Mouse (Mus musculus): ENCODE results near the gene Parp14. TPM values are rescaled to one million over a fixed set of nuclear protein-coding genes. Genes with fewer than 3 reads are reported as not detected.

The Parp14 gene
- polyA plus RNA-seq, 1 experiment, result 0.18 TPM

DNA sequence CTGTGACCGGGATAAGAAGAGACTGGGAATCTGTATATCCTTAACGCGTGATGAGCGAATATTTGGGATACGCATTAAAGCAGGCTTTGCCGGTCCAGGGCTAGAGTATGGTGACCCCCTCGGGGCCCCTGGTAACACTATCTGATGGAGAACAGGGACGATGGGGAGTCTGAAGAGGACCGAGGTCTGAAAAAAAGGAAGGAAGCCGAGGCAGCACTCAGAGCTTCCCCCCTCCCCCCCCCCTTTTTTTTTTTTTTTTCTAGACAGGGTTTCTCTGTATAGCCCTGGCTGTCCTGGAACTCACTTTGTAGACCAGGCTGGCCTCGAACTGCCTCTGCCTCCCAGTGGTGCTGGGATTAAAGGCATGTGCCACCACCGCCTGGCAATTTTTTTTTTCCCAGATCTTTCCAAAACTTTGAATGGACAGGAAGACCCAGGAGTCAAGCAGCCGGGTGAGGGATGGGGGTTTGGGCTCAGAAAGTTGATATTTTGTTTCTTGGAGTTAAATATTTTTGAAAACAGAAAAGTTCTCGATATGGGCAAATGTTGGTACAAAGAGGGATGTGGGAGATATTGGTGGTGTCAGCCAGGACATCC lies 1.2 kb upstream of the Parp14 start:
- H3K27me3 ChIP-seq (ENCODE audit: control insufficient read depth), result peaks cover 66% of the 10 kb centered on the region
- no peaks in the 10 kb centered on the region for H3K9me3 ChIP-seq (ENCODE audit: control insufficient read depth, low read length)

DNA sequence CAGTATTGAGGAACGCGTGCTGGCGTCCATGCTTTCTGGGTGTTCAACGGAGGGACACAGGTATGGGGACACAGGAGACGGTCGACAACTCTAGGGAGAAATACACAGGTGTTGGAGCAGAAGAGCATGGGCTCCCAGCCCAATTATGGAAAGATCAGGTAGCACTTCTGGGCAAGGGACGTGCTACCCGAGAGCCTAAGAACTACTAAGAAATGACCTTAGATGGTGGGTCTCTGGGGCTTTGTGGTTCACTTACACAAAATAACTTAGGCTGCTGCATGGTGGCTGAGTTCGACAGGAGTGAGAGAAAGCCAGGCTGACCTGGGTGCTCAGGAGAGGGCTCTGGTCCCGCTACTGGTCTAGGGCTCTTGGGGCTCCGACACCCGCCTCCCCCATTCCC lies 554 bp upstream of the Parp14 start:
- no peaks in the 10 kb centered on the region for H3K9me3 ChIP-seq (ENCODE audit: control insufficient read depth, low read length)
- peak overlapping the region; percentile 86 for H3K4me3 ChIP-seq (replicated peaks)
- H3K4me1 ChIP-seq (ENCODE audit: control insufficient read depth), result peaks cover 30% of the 10 kb centered on the region
- no peak for TF ChIP-seq TAL1 (IDR thresholded peaks at IDR 0.05; ENCODE audit: low read length)
- TF ChIP-seq GATA1 (IDR thresholded peaks at IDR 0.05; ENCODE audit: low read length), result no peak
- peaks cover 66% of the 10 kb centered on the region for H3K27me3 ChIP-seq (ENCODE audit: control insufficient read depth)
- H3K36me3 ChIP-seq (ENCODE audit: control insufficient read depth), result no peaks in the 10 kb centered on the region

More for the DNA sequence above, 1.2 kb upstream of the Parp14 start:
- Histone ChIP-seq H3K4me1 (ENCODE audit: control insufficient read depth) (peaks cover 30% of the 10 kb centered on the region), H3K4me3 (replicated peaks) (peak overlapping the region; percentile 86), H3K36me3 (ENCODE audit: control insufficient read depth) (no peaks in the 10 kb centered on the region)
- TF ChIP-seq TAL1 (IDR thresholded peaks at IDR 0.05; ENCODE audit: low read length), result no peak
- TF ChIP-seq GATA1 (IDR thresholded peaks at IDR 0.05; ENCODE audit: low read length), result no peak

DNA sequence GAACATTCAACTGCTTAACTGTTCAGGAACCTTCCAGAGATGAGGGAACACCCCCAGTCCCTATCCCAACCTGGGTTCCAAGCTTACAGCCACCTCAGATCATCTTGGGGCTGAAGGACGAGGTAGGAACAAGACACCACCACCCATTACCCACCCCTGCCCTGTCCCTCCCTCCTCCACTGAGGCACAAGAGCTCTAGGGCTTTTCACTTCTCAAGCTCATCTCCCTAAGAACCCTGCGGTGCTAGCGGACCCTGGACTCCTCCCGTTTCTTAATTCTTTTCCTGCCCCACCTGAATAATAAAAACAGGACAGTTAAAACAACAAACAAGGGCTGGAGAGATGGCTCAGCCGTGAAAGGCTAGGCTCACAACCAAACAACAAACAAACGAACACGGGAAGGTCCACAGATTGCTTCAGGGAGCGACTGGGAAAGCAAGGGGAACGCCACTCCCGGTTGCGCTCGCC lies 730 bp downstream of the Parp14 start:
- Histone ChIP-seq H3K27me3 (ENCODE audit: control insufficient read depth) (peaks cover 64% of the 10 kb centered on the region), H3K9me3 (ENCODE audit: control insufficient read depth, low read length) (no peaks in the 10 kb centered on the region), H3K4me1 (ENCODE audit: control insufficient read depth) (peaks cover 30% of the 10 kb centered on the region), H3K36me3 (ENCODE audit: control insufficient read depth) (no peaks in the 10 kb centered on the region), H3K4me3 (replicated peaks) (peak overlapping the region; percentile 86)
- TF ChIP-seq GATA1 (IDR thresholded peaks at IDR 0.05; ENCODE audit: low read length) (no peak), TAL1 (IDR thresholded peaks at IDR 0.05; ENCODE audit: low read length) (no peak)

DNA sequence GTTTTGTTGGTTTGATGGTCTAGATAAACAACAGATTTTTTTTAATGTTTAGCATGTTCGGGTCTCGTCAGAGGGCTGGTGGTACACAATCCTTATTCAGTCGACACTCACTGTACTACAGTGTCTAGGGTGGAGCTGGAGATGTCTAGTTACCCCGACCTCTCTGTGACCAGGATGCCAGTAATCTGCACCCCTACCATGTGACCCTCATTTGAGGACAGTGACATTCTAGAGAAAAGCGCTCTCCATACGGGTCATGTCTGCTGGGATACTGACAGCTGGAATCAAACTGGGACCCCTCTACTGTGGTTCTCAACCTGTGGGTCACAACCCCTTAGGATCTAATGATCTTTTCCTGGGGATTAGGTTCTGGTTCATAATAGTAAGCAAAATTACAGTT lies 1.7 kb downstream of the Parp14 start:
- no peak overlapping the region for H3K4me3 ChIP-seq (replicated peaks)

DNA sequence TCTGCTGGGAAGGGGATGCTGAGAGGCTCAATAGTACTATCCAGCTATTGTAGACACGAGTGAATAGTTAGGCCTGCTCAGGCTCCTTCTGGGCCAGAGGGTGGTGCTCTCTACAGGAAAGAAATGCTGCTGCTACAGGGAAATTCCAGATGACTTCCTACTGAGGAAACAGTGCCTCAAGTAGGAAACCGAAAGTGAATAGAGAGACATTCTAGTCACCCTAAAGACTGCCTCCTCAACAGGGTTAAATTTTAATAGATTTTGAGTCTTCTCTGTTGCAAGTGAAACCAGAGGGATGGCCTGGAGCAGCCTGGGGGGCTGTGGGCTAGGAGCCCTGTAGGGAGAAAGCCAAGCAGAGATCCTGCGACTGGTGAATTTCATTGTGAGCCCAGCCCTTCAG lies 2.2 kb downstream of the Parp14 start:
- no peak for TF ChIP-seq TAL1 (IDR thresholded peaks at IDR 0.05; ENCODE audit: low read length)
- TF ChIP-seq GATA1 (IDR thresholded peaks at IDR 0.05; ENCODE audit: low read length), result no peak
- no peak overlapping the region for H3K4me3 ChIP-seq (replicated peaks)
- no peaks in the 10 kb centered on the region for H3K36me3 ChIP-seq (ENCODE audit: control insufficient read depth)
- H3K27me3 ChIP-seq (ENCODE audit: control insufficient read depth), result peaks cover 59% of the 10 kb centered on the region
- peaks cover 30% of the 10 kb centered on the region for H3K4me1 ChIP-seq (ENCODE audit: control insufficient read depth)
- no peaks in the 10 kb centered on the region for H3K9me3 ChIP-seq (ENCODE audit: control insufficient read depth, low read length)

More for the DNA sequence above, 1.7 kb downstream of the Parp14 start:
- no peaks in the 10 kb centered on the region for H3K9me3 ChIP-seq (ENCODE audit: control insufficient read depth, low read length)
- H3K4me1 ChIP-seq (ENCODE audit: control insufficient read depth), result peaks cover 30% of the 10 kb centered on the region
- TF ChIP-seq TAL1 (IDR thresholded peaks at IDR 0.05; ENCODE audit: low read length) (no peak), GATA1 (IDR thresholded peaks at IDR 0.05; ENCODE audit: low read length) (no peak)
- H3K27me3 ChIP-seq (ENCODE audit: control insufficient read depth), result peaks cover 62% of the 10 kb centered on the region
- no peaks in the 10 kb centered on the region for H3K36me3 ChIP-seq (ENCODE audit: control insufficient read depth)

DNA sequence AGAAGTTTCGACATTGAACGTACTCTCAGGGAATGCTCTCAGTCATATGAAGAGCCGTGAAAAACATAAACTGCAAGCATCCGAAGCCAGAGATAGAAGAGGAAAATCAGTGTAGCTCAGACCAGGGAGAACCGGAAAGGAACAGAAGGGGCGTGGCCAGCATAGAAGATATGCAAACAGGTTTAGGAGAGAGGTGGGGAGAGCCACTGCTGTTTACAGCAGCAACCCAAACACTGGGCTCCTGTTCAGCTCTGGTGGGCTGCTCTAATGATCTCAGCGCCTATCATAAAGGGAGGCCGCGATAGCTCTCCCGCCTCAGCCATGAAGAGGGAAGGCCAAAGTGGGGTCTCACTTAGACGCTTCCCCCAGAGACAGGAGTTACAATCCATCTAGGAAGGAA lies 3.6 kb downstream of the Parp14 start:
- no peak for TF ChIP-seq TAL1 (IDR thresholded peaks at IDR 0.05; ENCODE audit: low read length)
- TF ChIP-seq GATA1 (IDR thresholded peaks at IDR 0.05; ENCODE audit: low read length), result no peak
- H3K9me3 ChIP-seq (ENCODE audit: control insufficient read depth, low read length), result no peaks in the 10 kb centered on the region
- peaks cover 45% of the 10 kb centered on the region for H3K27me3 ChIP-seq (ENCODE audit: control insufficient read depth)

DNA sequence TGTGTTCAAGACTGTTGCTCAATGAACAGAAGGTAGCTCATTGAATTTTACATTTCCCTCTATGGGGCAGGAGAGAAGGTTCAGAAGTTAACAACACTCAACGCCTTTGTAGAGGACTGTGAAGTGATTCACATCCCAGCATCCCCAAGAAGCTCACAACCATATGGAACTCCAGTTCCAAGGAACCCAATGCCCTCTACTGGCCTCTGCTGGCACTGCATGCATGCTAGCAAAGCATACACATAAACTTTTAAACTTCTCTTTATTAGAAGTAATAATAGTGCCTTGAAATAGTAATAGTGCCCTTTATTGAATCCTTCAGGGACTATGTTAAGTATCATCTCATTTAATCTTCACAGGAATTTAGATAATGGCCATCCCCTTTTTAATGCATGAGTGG lies 9.3 kb downstream of the Parp14 start:
- no peaks in the 10 kb centered on the region for H3K36me3 ChIP-seq (ENCODE audit: control insufficient read depth)
- H3K4me1 ChIP-seq (ENCODE audit: control insufficient read depth), result peaks cover 22% of the 10 kb centered on the region
- H3K4me3 ChIP-seq (replicated peaks), result no peak overlapping the region
- 0 out of 2 replicates have a peak, but pooled peaks cover 4% of the 10 kb centered on the region for H3K9me3 ChIP-seq (ENCODE audit: control insufficient read depth, low read length)
- no peak for TF ChIP-seq GATA1 (IDR thresholded peaks at IDR 0.05; ENCODE audit: low read length)
- no peak for TF ChIP-seq TAL1 (IDR thresholded peaks at IDR 0.05; ENCODE audit: low read length)
- H3K27me3 ChIP-seq (ENCODE audit: control insufficient read depth), result peaks cover 5% of the 10 kb centered on the region

More for the DNA sequence above, 3.6 kb downstream of the Parp14 start:
- Histone ChIP-seq H3K36me3 (ENCODE audit: control insufficient read depth) (no peaks in the 10 kb centered on the region), H3K4me1 (ENCODE audit: control insufficient read depth) (peaks cover 30% of the 10 kb centered on the region), H3K4me3 (replicated peaks) (no peak overlapping the region)

DNA sequence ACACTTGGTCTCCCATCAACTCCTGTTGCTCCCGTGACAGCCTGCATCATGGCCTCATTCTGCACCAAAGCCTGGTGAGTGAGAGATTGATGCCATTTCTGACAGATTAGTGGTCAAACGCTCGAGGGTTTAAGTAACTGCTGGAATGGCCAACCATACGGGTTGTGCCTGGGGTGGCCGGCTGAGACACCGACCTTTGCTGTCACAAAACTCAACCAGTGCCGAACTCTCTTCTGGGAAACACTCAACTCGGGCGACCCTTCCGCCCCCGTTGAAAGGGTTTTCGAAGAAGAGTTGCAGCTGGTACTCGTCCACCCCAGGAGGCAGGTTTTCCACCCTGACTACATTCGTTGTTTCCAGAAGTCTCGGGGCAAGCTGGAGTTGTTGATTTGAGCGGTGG lies 11.1 kb downstream of the Parp14 start:
- H3K4me1 ChIP-seq (ENCODE audit: control insufficient read depth), result peaks cover 35% of the 10 kb centered on the region
- no peak overlapping the region for H3K4me3 ChIP-seq (replicated peaks)
- H3K36me3 ChIP-seq (ENCODE audit: control insufficient read depth), result no peaks in the 10 kb centered on the region
- TF ChIP-seq TAL1 (IDR thresholded peaks at IDR 0.05; ENCODE audit: low read length) (no peak), GATA1 (IDR thresholded peaks at IDR 0.05; ENCODE audit: low read length) (no peak)
- 0 out of 2 replicates have a peak, but pooled peaks cover 4% of the 10 kb centered on the region for H3K9me3 ChIP-seq (ENCODE audit: control insufficient read depth, low read length)
- H3K27me3 ChIP-seq (ENCODE audit: control insufficient read depth), result peaks cover 3% of the 10 kb centered on the region

DNA sequence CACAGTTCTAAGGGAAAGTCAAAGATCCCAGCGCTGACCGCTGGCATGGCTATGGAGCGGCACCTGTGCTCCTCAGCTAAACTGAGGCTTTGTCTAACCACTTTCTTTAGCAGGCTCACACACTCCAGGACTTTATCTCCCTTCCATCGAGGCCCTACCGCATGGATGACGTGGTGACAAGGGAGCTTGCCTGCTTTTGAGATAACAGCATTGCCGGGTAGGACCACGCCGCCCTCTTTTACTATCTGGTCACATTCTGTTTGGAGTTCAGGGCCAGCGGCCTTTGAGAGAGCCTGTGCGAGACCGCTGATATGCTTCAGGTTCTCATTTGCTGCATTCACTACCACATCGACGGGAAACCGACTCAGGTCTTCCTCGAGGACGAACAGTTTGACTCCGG lies 14.6 kb downstream of the Parp14 start:
- Histone ChIP-seq H3K9me3 (ENCODE audit: control insufficient read depth, low read length) (0 out of 2 replicates have a peak, but pooled peaks cover 2% of the 10 kb centered on the region), H3K27me3 (ENCODE audit: control insufficient read depth) (no peaks in the 10 kb centered on the region), H3K4me3 (replicated peaks) (peak overlapping the region; percentile 13), H3K36me3 (ENCODE audit: control insufficient read depth) (no peaks in the 10 kb centered on the region), H3K4me1 (ENCODE audit: control insufficient read depth) (peaks cover 35% of the 10 kb centered on the region)
- TF ChIP-seq GATA1 (IDR thresholded peaks at IDR 0.05; ENCODE audit: low read length) (peak; percentile 77), TAL1 (IDR thresholded peaks at IDR 0.05; ENCODE audit: low read length) (peak; percentile 39; the same call in 2 of the 3 replicates)

All from erythroblast, embryonic 14.5 days (primary cell).